Mouse (Mus musculus) neural tube, embryonic 11.5 days (tissue): ENCODE data around the gene Smu1. TPM values are rescaled to one million over a fixed set of nuclear protein-coding genes. Genes with fewer than 3 reads are reported as not detected.

Source experiments
- ATAC-seq: fragments of 200-750 bp; cut with Nextera tagmentation; 2 replicates; pipeline ENCODE4 v1.8.0; 2017; ENCODE audit warnings: moderate number of reproducible peaks, mild to moderate bottlenecking, moderate TSS enrichment, moderate library complexity; ENCODE audit not compliant: insufficient read depth, low FRiP score, low TSS enrichment
- DNase-seq: peaks from one replicate; pipeline ENCODE4 v3.0.0-alpha.2; 2015; ENCODE audit warnings: low spot score
- H3K27ac ChIP-seq: fragments of 300-500 bp; sonication (generic); 2 replicates; pipeline ENCODE4 v1.5.1; 2014; ENCODE audit warnings: low read depth, mild to moderate bottlenecking, low read length
- H3K27me3 ChIP-seq: fragments of 300-500 bp; sonication (generic); 2 replicates; pipeline ENCODE4 v1.6.1; 2014; ENCODE audit warnings: mild to moderate bottlenecking, low read length, mixed read lengths; ENCODE audit not compliant: control insufficient read depth, insufficient read depth
- H3K36me3 ChIP-seq: fragments of 300-500 bp; sonication (generic); 2 replicates; pipeline ENCODE4 v1.6.1; 2014; ENCODE audit warnings: mild to moderate bottlenecking, low read length, moderate library complexity, mixed read lengths; ENCODE audit not compliant: control insufficient read depth, insufficient read depth
- H3K4me1 ChIP-seq: fragments of 300-500 bp; sonication (generic); 2 replicates; pipeline ENCODE4 v1.6.1; 2014; ENCODE audit warnings: low read length, mixed read lengths; ENCODE audit not compliant: control insufficient read depth, insufficient read depth
- H3K4me2 ChIP-seq: fragments of 300-500 bp; sonication (generic); 2 replicates; pipeline ENCODE4 v1.6.1; 2014; ENCODE audit warnings: low read depth, mild to moderate bottlenecking, moderate library complexity
- H3K4me3 ChIP-seq: fragments of 300-500 bp; sonication (generic); 2 replicates; pipeline ENCODE4 v1.5.1; 2014; ENCODE audit warnings: low read depth, low read length
- H3K9ac ChIP-seq: fragments of 300-500 bp; sonication (generic); 2 replicates; pipeline ENCODE4 v1.6.1; 2014; ENCODE audit warnings: mild to moderate bottlenecking, low read length
- H3K9me3 ChIP-seq: fragments of 300-500 bp; sonication (generic); 2 replicates; pipeline ENCODE4 v1.6.1; 2016; ENCODE audit warnings: low read length; ENCODE audit not compliant: control insufficient read depth
- WGBS: fragments of 180-500 bp; shearing (Covaris S2); extraction: QIAGEN DNeasy Blood & Tissue Kit; methylation state at CpG from one replicate; pipeline ENCODE4 v1.1.7; 2014; 5-methylcytosine and 5-hydroxymethylcytosine counted together
- polyA plus RNA-seq: library from polyadenylated mRNA; unstranded; fragments of >200 nt; fragmentation: Nextera tagmentation; extraction: Ambion mirVana; gene quantifications from 2 replicates; pipeline ENCODE4 v1.2.1, GENCODE M21; 2014

Gene Smu1
- polyA plus RNA-seq, 1 experiment from 2014 or later: 186 TPM

DNA sequence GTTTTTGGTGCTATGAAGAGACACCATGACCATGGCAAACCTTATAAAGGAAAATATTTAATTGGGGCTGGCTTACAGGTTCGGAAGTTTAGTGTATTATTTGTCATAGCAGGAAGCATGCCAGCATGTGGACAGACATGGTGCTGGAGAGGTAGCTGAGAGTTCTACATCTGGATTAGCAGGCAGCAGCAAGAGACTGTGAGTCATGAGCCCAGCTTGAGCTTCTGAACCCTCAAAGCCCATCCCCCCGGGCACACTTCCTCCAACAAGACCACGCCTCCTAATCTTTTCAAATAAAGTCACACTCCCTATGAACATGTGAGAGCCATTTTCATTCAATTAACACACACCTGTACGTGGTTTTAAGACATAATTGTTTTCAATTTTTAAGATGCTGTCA lies 18.7 kb upstream of the Smu1 start:
- Histone ChIP-seq H3K4me3 (no peak overlapping the region), H3K4me2 (no peak overlapping the region), H3K36me3 (no peaks in the 10 kb centered on the region), H3K27ac (no peak overlapping the region), H3K27me3 (no peaks in the 10 kb centered on the region), H3K9me3 (no peaks in the 10 kb centered on the region), H3K4me1 (no peaks in the 10 kb centered on the region), H3K9ac (no peak overlapping the region)
- WGBS: 83% methylated on average over 4 of the region's 4 CpGs
- ATAC-seq (no peak), DNase-seq (no peak)

DNA sequence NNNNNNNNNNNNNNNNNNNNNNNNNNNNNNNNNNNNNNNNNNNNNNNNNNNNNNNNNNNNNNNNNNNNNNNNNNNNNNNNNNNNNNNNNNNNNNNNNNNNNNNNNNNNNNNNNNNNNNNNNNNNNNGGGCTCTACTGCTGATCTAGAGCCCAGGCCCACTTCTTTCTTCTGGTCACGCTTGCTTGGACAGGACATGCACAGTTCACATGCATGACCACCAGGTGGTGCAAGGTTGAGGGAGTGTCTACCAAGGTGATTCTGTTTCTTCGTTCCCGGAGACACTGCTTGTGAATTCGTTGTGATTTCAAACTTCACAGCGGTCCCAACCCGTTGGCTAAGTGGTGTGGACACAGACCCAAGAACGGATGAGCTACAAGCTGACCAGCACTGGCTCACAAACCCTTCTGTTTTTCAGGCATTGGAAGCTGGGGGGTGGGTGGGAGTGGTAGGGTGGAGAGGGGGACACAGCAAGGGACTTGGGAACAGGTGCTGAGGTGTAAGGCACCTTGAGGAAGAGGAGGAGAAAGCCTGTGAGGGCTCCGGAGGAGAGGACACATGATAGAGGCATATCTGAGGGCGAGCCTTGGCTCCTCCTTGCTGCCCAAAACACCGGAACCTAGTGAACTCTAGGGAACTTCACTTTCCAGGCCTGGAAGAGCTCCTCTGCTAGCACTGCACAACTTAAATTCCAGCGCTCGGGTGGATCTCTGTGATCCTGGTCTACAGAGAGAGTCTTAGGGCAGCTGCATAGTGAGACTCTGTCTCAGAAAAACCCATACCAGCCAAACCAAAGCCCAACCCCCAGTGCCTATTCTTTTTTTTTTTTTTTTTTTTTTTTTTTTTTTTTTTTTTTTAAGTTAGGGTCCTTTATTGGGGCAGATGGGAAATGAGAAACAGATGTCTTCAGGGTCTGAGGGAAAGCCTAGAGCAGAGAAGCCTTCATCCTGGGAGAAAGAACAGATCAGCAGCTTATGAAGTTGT lies 16.8 kb upstream of the Smu1 start:
- 23% methylated on average over 12 of the region's 12 CpGs for WGBS
- ATAC-seq (peak; percentile 24), DNase-seq (peak; percentile 80)
- Histone ChIP-seq H3K27ac (no peak overlapping the region), H3K9ac (no peak overlapping the region), H3K4me3 (no peak overlapping the region), H3K36me3 (no peaks in the 10 kb centered on the region), H3K9me3 (no peaks in the 10 kb centered on the region), H3K4me1 (no peaks in the 10 kb centered on the region), H3K27me3 (no peaks in the 10 kb centered on the region), H3K4me2 (peak overlapping the region; percentile 20)

- H3K4me3 ChIP-seq: no peak overlapping the region
- H3K9ac ChIP-seq: no peak overlapping the region
- H3K4me1 ChIP-seq: 0 out of 2 replicates have a peak, but pooled peaks cover 2% of the 10 kb centered on the region
- H3K27ac ChIP-seq: no peak overlapping the region
- H3K36me3 ChIP-seq: no peaks in the 10 kb centered on the region
- ATAC-seq: no peak
- H3K9me3 ChIP-seq: no peaks in the 10 kb centered on the region
- no peaks in the 10 kb centered on the region; the same call in 1 of the 2 replicates for H3K27me3 ChIP-seq
- no peak overlapping the region for H3K4me2 ChIP-seq
- WGBS: 54% methylated on average over 5 of the region's 5 CpGs
- DNase-seq: no peak
These were observed 2.2 kb upstream of the Smu1 start for GRCm38 (mm10) chr4:40759876-40760275.

- peak; percentile 75 for ATAC-seq
- H3K36me3 ChIP-seq: no peaks in the 10 kb centered on the region; the same call in 1 of the 2 replicates
These were observed 455 bp downstream of the Smu1 start for GRCm38 (mm10) chr4:40757157-40757779.

DNA sequence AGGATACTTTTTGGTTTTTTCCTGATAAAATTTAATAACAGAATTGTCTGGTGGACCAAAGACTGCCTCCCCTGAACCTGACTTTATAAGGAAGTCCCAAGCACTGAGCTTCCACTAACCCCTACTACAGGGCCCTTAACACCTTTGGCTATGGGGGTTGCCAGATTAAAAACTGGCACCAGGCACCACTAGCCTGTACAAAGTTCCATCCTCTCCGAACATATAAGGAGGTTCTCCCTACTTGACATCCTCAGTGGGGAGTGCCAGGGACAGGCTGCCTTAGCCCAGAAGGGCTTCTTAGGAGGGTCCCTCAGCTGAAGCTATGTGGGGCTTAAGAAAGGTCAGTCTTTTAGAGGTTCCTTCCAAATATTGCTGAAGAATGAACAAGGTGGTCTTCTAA lies 22.4 kb downstream of the Smu1 start:
- Histone ChIP-seq H3K9me3 (no peaks in the 10 kb centered on the region), H3K36me3 (peaks cover 13% of the 10 kb centered on the region)

More at GRCm38 (mm10) chr4:40757157-40757779, 455 bp downstream of the Smu1 start:
- DNase-seq: no peak
- H3K9me3 ChIP-seq: no peaks in the 10 kb centered on the region
- peak overlapping the region; percentile 82 for H3K4me3 ChIP-seq
- under 1% methylated on average over 37 of the region's 39 CpGs for WGBS
- H3K27ac ChIP-seq: no peak overlapping the region
- 0 out of 2 replicates have a peak, but pooled peaks cover 2% of the 10 kb centered on the region for H3K4me1 ChIP-seq
- peak overlapping the region; percentile 74 for H3K4me2 ChIP-seq
- H3K9ac ChIP-seq: peak overlapping the region; percentile 79
- no peaks in the 10 kb centered on the region; the same call in 1 of the 2 replicates for H3K27me3 ChIP-seq

GRCm38 (mm10) chr4:40731262-40731661 lies 26.5 kb downstream of the Smu1 start:
- H3K27me3 ChIP-seq: no peaks in the 10 kb centered on the region
- ATAC-seq (no peak), DNase-seq (no peak)
- no peak overlapping the region for H3K4me3 ChIP-seq
- no peaks in the 10 kb centered on the region for H3K9me3 ChIP-seq
- H3K36me3 ChIP-seq: peaks cover 17% of the 10 kb centered on the region
- H3K4me1 ChIP-seq: no peaks in the 10 kb centered on the region
- H3K27ac ChIP-seq: no peak overlapping the region
- no peak overlapping the region for H3K9ac ChIP-seq
- no peak overlapping the region for H3K4me2 ChIP-seq

More for the DNA sequence above, 22.4 kb downstream of the Smu1 start:
- DNase-seq (no peak), ATAC-seq (no peak)
- no peaks in the 10 kb centered on the region for H3K27me3 ChIP-seq
- H3K4me3 ChIP-seq: no peak overlapping the region
- H3K4me1 ChIP-seq: no peaks in the 10 kb centered on the region
- 68% methylated on average over 1 of the region's 1 CpGs for WGBS
- no peak overlapping the region for H3K27ac ChIP-seq
- H3K9ac ChIP-seq: no peak overlapping the region
- no peak overlapping the region for H3K4me2 ChIP-seq

GRCm38 (mm10) chr4:40727247-40727646 lies 30.5 kb downstream of the Smu1 start:
- ATAC-seq (no peak), DNase-seq (no peak)
- Histone ChIP-seq H3K27me3 (no peaks in the 10 kb centered on the region), H3K4me1 (peaks cover 11% of the 10 kb centered on the region), H3K4me3 (no peak overlapping the region), H3K9me3 (no peaks in the 10 kb centered on the region), H3K27ac (no peak overlapping the region), H3K9ac (no peak overlapping the region), H3K4me2 (no peak overlapping the region), H3K36me3 (peaks cover 13% of the 10 kb centered on the region)
- 86% methylated on average over 1 of the region's 1 CpGs for WGBS

GRCm38 (mm10) chr4:40725554-40725953 lies 32.2 kb downstream of the Smu1 start:
- Histone ChIP-seq H3K4me1 (peaks cover 14% of the 10 kb centered on the region), H3K9me3 (no peaks in the 10 kb centered on the region), H3K4me3 (no peak overlapping the region), H3K9ac (no peak overlapping the region), H3K4me2 (no peak overlapping the region; the same call in 1 of the 2 replicates), H3K36me3 (peaks cover 13% of the 10 kb centered on the region), H3K27me3 (no peaks in the 10 kb centered on the region), H3K27ac (no peak overlapping the region)
- no peak for ATAC-seq
- no peak for DNase-seq
